Mouse (Mus musculus): Measurements from ENCODE around the gene Oaf. TPM values are rescaled to one million over a fixed set of nuclear protein-coding genes. Genes with fewer than 3 reads are reported as not detected.

Gene Oaf
- polyA plus RNA-seq, 1 experiment from 2014 or later = 59.5 TPM

DNA sequence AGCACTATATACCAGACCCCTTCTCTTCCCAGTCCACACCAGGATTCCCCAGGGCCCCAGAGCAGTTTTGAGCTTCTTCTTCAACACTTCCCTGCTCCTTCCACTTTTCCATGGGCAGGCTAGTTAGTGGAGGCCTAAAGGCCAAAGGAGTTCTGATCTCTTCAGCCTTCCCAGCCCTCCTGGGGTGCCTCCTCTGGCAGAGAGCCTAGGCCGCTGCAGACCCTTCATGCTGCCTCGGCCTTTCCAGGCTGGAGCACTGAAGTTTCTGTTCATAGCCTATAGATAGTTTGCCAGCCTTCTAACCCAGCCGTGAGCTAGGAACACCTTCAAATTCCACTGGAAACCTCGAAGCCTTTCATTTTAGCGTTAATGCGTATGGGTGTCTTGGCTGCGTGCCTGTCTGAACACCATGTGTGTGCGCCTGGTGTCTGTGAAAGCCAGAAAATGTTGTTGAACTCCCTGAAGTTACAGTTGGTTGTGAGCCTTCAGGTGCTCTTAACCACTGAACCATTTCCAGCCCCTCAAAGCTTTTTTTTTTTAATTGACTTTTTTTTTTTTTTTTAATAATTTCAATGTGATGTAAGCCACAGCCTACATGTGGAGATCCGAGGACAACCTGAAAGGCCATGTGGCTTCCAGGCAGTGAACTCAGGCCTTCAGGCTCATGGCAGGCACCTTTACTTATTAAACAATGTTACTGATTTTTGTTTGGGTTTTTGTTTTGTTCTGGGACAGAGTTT is 23.3 kb upstream of the Oaf start:
- peak overlapping the region; percentile 92 for H3K27ac ChIP-seq
- no peaks in the 10 kb centered on the region for H3K36me3 ChIP-seq
- no peaks in the 10 kb centered on the region for H3K27me3 ChIP-seq
- ATAC-seq (replicated peaks; ENCODE audit: low FRiP score) = 0 out of 2 replicates have a peak, but pooled peaks have one; percentile 3
- H3K4me2 ChIP-seq = no peak overlapping the region
- no peak overlapping the region for H3K4me3 ChIP-seq (replicated peaks)
- no peaks in the 10 kb centered on the region for H3K9me3 ChIP-seq (replicated peaks)
- no peak overlapping the region for H3K9ac ChIP-seq
- peaks cover 47% of the 10 kb centered on the region for H3K4me1 ChIP-seq
- 56% methylated on average over 9 of the region's 9 CpGs for whole genome bisulfite sequencing

DNA sequence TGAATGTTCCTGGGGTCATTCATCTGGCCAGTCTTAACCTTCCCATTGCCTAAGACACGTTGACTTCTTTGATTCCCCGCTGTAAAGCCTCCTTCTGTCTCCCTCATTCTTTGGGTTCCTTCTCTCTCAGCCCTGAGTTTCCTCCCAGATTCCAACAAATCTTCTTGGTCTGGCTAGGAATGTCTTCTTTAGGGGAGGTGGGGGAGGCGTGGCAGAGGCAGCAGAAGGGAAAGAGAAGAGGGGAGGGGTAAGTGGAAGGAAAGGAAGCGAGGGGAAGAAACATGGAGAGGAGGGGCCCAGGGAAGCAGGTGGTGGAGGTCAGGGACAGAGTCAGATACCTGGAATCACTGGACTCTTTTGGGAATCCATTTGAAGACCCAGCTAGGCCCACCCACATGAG is 22.7 kb upstream of the Oaf start:
- Histone ChIP-seq H3K9me3 (replicated peaks) (no peaks in the 10 kb centered on the region), H3K9ac (no peak overlapping the region), H3K4me2 (no peak overlapping the region)

GRCm38 (mm10) chr9:43261941-43262340 is 22.2 kb upstream of the Oaf start:
- no peak overlapping the region for H3K4me3 ChIP-seq (replicated peaks)
- no peaks in the 10 kb centered on the region for H3K36me3 ChIP-seq
- no peak overlapping the region for H3K9ac ChIP-seq
- peaks cover 47% of the 10 kb centered on the region for H3K4me1 ChIP-seq
- 40% methylated on average over 2 of the region's 2 CpGs for WGBS
- H3K27me3 ChIP-seq = no peaks in the 10 kb centered on the region
- no peaks in the 10 kb centered on the region for H3K9me3 ChIP-seq (replicated peaks)
- no peak overlapping the region for H3K4me2 ChIP-seq
- peak overlapping the region; percentile 92 for H3K27ac ChIP-seq
- ATAC-seq (replicated peaks; ENCODE audit: low FRiP score) = peak; percentile 49

More for the DNA sequence above, 22.7 kb upstream of the Oaf start:
- Histone ChIP-seq H3K4me3 (replicated peaks) (no peak overlapping the region), H3K27ac (peak overlapping the region; percentile 92), H3K27me3 (no peaks in the 10 kb centered on the region), H3K4me1 (peaks cover 47% of the 10 kb centered on the region), H3K36me3 (no peaks in the 10 kb centered on the region)
- 38% methylated on average over 4 of the region's 4 CpGs for WGBS
- peak; percentile 17; the same call in 1 of the 2 replicates for ATAC-seq (replicated peaks; ENCODE audit: low FRiP score)

DNA sequence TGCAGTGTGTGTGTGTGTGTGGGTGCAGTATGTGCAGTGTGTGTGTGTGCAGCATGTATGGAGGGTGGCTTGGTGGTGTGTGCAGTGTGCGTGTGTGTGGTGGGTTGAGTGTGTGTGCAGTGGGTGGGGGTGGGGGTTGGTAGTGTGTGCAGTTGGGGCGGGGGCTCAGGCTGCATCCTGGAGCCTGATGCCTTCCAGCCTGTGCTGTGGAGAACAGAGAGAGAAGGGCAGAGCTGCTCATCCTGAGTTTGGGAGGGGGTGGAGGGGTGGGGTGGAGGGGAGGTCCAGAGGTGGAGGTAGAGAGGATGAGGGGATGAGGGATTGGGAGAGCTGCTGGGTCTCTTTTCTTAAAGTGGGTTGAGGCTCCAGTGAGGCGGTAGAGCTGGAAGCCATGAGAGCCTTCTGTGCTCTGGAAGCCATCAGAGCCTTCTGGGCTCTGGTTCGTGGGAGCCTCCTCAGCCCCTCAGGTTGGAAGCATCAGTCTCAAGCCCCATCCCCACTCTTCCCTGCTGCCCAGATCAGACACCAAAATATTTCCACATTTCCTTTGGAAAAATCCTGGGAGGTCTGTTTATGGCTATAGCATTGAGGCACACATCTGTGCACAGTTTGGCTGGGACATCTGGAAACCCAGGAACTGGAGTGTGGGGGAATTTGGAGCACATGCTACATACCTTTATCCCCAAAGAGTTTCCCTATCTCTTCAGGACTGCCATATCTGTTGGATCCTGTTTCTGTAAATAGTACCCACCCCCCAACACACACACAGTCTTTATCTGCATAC is 21.6 kb upstream of the Oaf start:
- peak overlapping the region; percentile 92 for H3K27ac ChIP-seq
- no peak overlapping the region for H3K4me2 ChIP-seq
- 48% methylated on average over 4 of the region's 4 CpGs for WGBS
- no peak overlapping the region for H3K9ac ChIP-seq
- H3K9me3 ChIP-seq (replicated peaks) = no peaks in the 10 kb centered on the region
- no peaks in the 10 kb centered on the region for H3K36me3 ChIP-seq
- H3K27me3 ChIP-seq = no peaks in the 10 kb centered on the region
- ATAC-seq (replicated peaks; ENCODE audit: low FRiP score) = peak; percentile 4; the same call in 1 of the 2 replicates
- peaks cover 48% of the 10 kb centered on the region for H3K4me1 ChIP-seq
- H3K4me3 ChIP-seq (replicated peaks) = no peak overlapping the region

- H3K9ac ChIP-seq = no peak overlapping the region
- no peak overlapping the region for H3K4me3 ChIP-seq (replicated peaks)
- WGBS = 79% methylated on average over 7 of the region's 7 CpGs
- H3K36me3 ChIP-seq = no peaks in the 10 kb centered on the region
- ATAC-seq (replicated peaks; ENCODE audit: low FRiP score) = no peak
- H3K27ac ChIP-seq = peak overlapping the region; percentile 56
- H3K4me1 ChIP-seq = peaks cover 52% of the 10 kb centered on the region
- H3K4me2 ChIP-seq = no peak overlapping the region
- H3K27me3 ChIP-seq = no peaks in the 10 kb centered on the region
- H3K9me3 ChIP-seq (replicated peaks) = no peaks in the 10 kb centered on the region
These were observed 20.9 kb upstream of the Oaf start for GRCm38 (mm10) chr9:43260661-43261060.

GRCm38 (mm10) chr9:43253271-43253681 is 13.6 kb upstream of the Oaf start:
- H3K27ac ChIP-seq = peak overlapping the region; percentile 90
- H3K9me3 ChIP-seq (replicated peaks) = no peaks in the 10 kb centered on the region
- no peak overlapping the region for H3K9ac ChIP-seq
- H3K4me2 ChIP-seq = peak overlapping the region; percentile 23; the same call in 1 of the 2 replicates
- no peak overlapping the region for H3K4me3 ChIP-seq (replicated peaks)
- WGBS = 8% methylated on average over 5 of the region's 5 CpGs
- no peaks in the 10 kb centered on the region for H3K27me3 ChIP-seq
- no peaks in the 10 kb centered on the region for H3K36me3 ChIP-seq
- ATAC-seq (replicated peaks; ENCODE audit: low FRiP score) = peak; percentile 88
- H3K4me1 ChIP-seq = peaks cover 34% of the 10 kb centered on the region

- Histone ChIP-seq H3K36me3 (no peaks in the 10 kb centered on the region), H3K4me2 (peak overlapping the region; percentile 23; the same call in 1 of the 2 replicates), H3K9ac (no peak overlapping the region), H3K27me3 (no peaks in the 10 kb centered on the region), H3K27ac (peak overlapping the region; percentile 90), H3K4me3 (replicated peaks) (no peak overlapping the region), H3K4me1 (peaks cover 34% of the 10 kb centered on the region), H3K9me3 (replicated peaks) (no peaks in the 10 kb centered on the region)
- 39% methylated on average over 3 of the region's 3 CpGs for WGBS
- peak; percentile 33; the same call in 1 of the 2 replicates for ATAC-seq (replicated peaks; ENCODE audit: low FRiP score)
These were observed 13.1 kb upstream of the Oaf start for GRCm38 (mm10) chr9:43252790-43253189.

DNA sequence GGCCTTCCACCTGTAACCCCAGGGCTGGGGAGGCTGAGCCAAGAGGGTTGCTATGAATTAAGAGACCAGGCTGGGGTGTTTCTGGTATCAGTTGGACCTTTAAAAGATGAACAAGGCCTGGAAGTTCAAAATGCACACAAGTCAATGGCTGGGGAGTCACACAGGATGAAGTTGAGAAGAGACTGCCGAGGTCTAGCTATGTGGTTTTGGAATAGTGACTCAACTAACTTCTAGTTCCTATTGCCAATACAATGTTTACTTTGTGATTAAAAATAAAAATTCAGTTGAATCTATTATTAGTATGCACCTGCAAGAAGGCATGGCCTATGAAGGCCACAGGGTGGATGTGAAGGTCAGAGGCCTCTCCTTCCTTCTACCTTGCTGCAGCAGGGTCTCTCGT is 12.1 kb upstream of the Oaf start:
- no peak overlapping the region for H3K4me3 ChIP-seq (replicated peaks)
- H3K9me3 ChIP-seq (replicated peaks) = no peaks in the 10 kb centered on the region
- H3K4me2 ChIP-seq = no peak overlapping the region
- WGBS = 85% methylated on average over 2 of the region's 2 CpGs
- H3K4me1 ChIP-seq = peaks cover 38% of the 10 kb centered on the region
- no peak overlapping the region for H3K27ac ChIP-seq
- no peaks in the 10 kb centered on the region for H3K27me3 ChIP-seq
- no peak for ATAC-seq (replicated peaks; ENCODE audit: low FRiP score)
- no peak overlapping the region for H3K9ac ChIP-seq
- no peaks in the 10 kb centered on the region for H3K36me3 ChIP-seq

DNA sequence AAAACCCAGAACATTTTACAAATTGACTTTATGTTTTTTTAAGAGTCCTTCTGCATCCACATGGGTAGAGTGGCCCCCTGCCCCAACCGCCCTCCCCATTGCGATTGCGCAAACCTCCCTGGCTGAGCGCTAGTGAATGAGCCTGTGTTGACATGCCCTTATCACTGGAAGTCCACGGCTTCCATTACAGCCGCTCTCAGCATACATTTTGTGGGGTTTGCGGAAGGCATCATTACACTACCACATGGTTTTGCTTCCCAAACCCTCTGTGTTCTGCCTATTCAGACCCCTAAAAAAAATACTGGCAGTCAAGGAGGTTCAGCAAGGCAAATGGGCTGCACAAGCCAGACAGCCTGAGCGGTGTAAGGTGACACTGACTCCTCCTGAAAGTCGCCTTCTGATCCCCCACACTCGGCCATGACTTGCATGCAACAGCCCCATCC is 7.0 kb upstream of the Oaf start:
- Histone ChIP-seq H3K4me2 (peak overlapping the region; percentile 26; the same call in 1 of the 2 replicates), H3K27me3 (no peaks in the 10 kb centered on the region), H3K9ac (no peak overlapping the region), H3K36me3 (no peaks in the 10 kb centered on the region), H3K4me3 (replicated peaks) (no peak overlapping the region), H3K27ac (peak overlapping the region; percentile 7; the same call in 1 of the 2 replicates), H3K4me1 (peaks cover 23% of the 10 kb centered on the region), H3K9me3 (replicated peaks) (no peaks in the 10 kb centered on the region)
- 26% methylated on average over 10 of the region's 10 CpGs for WGBS
- no peak for ATAC-seq (replicated peaks; ENCODE audit: low FRiP score)

- H3K4me1 ChIP-seq = peaks cover 24% of the 10 kb centered on the region
- ATAC-seq (replicated peaks; ENCODE audit: low FRiP score) = no peak
- no peak overlapping the region for H3K9ac ChIP-seq
- H3K36me3 ChIP-seq = no peaks in the 10 kb centered on the region
- 92% methylated on average over 7 of the region's 7 CpGs for WGBS
- H3K27ac ChIP-seq = no peak overlapping the region
- no peak overlapping the region for H3K4me3 ChIP-seq (replicated peaks)
- no peak overlapping the region for H3K4me2 ChIP-seq
- no peaks in the 10 kb centered on the region for H3K9me3 ChIP-seq (replicated peaks)
- no peaks in the 10 kb centered on the region for H3K27me3 ChIP-seq
These were observed 6.3 kb upstream of the Oaf start for GRCm38 (mm10) chr9:43245801-43246570.

- Histone ChIP-seq H3K9me3 (replicated peaks) (no peaks in the 10 kb centered on the region), H3K9ac (no peak overlapping the region), H3K4me1 (peaks cover 53% of the 10 kb centered on the region), H3K27ac (no peak overlapping the region), H3K4me3 (replicated peaks) (no peak overlapping the region), H3K4me2 (no peak overlapping the region), H3K27me3 (no peaks in the 10 kb centered on the region), H3K36me3 (no peaks in the 10 kb centered on the region)
- ATAC-seq (replicated peaks; ENCODE audit: low FRiP score) = no peak
- 75% methylated on average over 5 of the region's 5 CpGs for WGBS
These were observed 2.7 kb upstream of the Oaf start for GRCm38 (mm10) chr9:43242432-43242831.

All from kidney, embryonic 15.5 days (tissue).